ENCODE assay signal across 27 mouse cellular contexts in the genomic region with DNA sequence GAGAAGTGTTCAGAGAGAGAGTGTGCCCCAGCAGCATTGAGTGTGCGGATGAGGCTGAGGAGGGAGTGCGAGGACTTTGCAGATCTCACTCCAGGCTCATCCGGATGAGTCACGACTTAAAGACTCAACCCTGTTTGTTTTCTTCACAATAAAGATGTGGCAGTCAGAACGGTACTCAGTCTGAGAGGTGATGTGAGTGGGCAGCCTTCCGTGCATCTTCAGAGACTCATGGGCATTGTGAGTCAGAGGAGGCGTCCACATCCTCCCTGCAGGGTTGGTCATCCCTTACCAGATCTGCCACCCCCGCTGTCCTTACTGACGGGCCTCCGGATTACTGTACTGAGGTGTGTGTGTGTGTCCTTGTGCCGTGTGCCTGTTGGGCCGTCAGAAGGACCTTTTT. TPM values are rescaled to one million over a fixed set of nuclear protein-coding genes. Genes with fewer than 3 reads are reported as not detected.
DNase-seq lines count a peak whose midpoint lies in the region; ATAC-seq and TF ChIP-seq lines count a peak whose summit lies in the region.
"Had no signal": no experiment of that assay in that cellular context is flagged by ENCODE, and none has a peak within 500 bp of the region (broad histone marks: within the 10 kb centered on the region; RNA-seq: fewer than 3 reads in every experiment).

No protein-coding gene starts in this region.

- H3K4me3 ChIP-seq in lung, postnatal 0 days (ENCODE audit: low read depth, low read length), result no peak overlapping the region
- H3K4me3 ChIP-seq in C2C12 (ENCODE audit: insufficient read depth, poor library complexity, severe bottlenecking), result no peak overlapping the region
- H3K4me3 ChIP-seq in hindbrain, embryonic 14.5 days (replicated peaks; ENCODE audit: low read length), result no peak overlapping the region
- H3K4me3 ChIP-seq: embryonic facial prominence, embryonic 15.5 days; limb, embryonic 15.5 days; lung, embryonic 15.5 days; neural tube, embryonic 15.5 days had no signal

- peaks cover 4% of the 10 kb centered on the region; the same call in 1 of the 2 replicates for H3K36me3 ChIP-seq in lung, postnatal 0 days (ENCODE audit: insufficient read depth, low read length)
- peaks cover 12% of the 10 kb centered on the region for H3K36me3 ChIP-seq in C2C12 (ENCODE audit: control insufficient read depth, insufficient read depth)
- peaks cover 20% of the 10 kb centered on the region; the same call in 1 of the 2 replicates for H3K36me3 ChIP-seq in hindbrain, embryonic 14.5 days (replicated peaks; ENCODE audit: control insufficient read depth, insufficient read depth)
- H3K36me3 ChIP-seq: lung, embryonic 15.5 days had no signal

- H3K27ac ChIP-seq in lung, postnatal 0 days (ENCODE audit: low read length), result no peak overlapping the region
- no peak overlapping the region for H3K27ac ChIP-seq in hindbrain, embryonic 14.5 days
- H3K27ac ChIP-seq: embryonic facial prominence, embryonic 15.5 days; limb, embryonic 15.5 days; liver, embryonic 14.5 days; lung, embryonic 15.5 days; macrophage; neural tube, embryonic 15.5 days had no signal

- peak; percentile 30; the same call in 1 of the 2 replicates for ATAC-seq in lung, postnatal 0 days
- ATAC-seq in activated CD4-positive, CD25-positive, alpha-beta regulatory T cell, adult 4 months, result peak; percentile 81
- no peak; the same call in 1 of the 2 replicates for ATAC-seq in hindbrain, embryonic 14.5 days (ENCODE audit: low FRiP score)
- ATAC-seq: forebrain, embryonic 14.5 days had no signal

- no peaks in the 10 kb centered on the region for H3K79me3 ChIP-seq in C2C12 (ENCODE audit: low read depth)

- no peak for TF ChIP-seq CTCF in lung, postnatal 0 days (IDR thresholded peaks at IDR 0.05)
- TF ChIP-seq CTCF in C2C12 (IDR thresholded peaks at IDR 0.05; ENCODE audit: control insufficient read depth, insufficient read depth, insufficient read length), result no peak

- 83% methylated on average over 12 of the region's 12 CpGs for WGBS in lung, postnatal 0 days
- WGBS in hindbrain, embryonic 14.5 days, result 90% methylated on average over 12 of the region's 12 CpGs

- no peaks in the 10 kb centered on the region for H3K4me1 ChIP-seq in lung, postnatal 0 days (ENCODE audit: insufficient read depth, low read depth, low read length)
- 0 out of 2 replicates have a peak, but pooled peaks cover 4% of the 10 kb centered on the region for H3K4me1 ChIP-seq in hindbrain, embryonic 14.5 days (replicated peaks; ENCODE audit: control insufficient read depth, insufficient read depth, low read length)
- H3K4me1 ChIP-seq: embryonic facial prominence, embryonic 15.5 days; lung, embryonic 15.5 days had no signal

- H3K9ac ChIP-seq in lung, postnatal 0 days (replicated peaks; ENCODE audit: low read depth), result no peak overlapping the region
- H3K9ac ChIP-seq in hindbrain, embryonic 14.5 days, result no peak overlapping the region
- H3K9ac ChIP-seq: embryonic facial prominence, embryonic 15.5 days; limb, embryonic 15.5 days; liver, embryonic 14.5 days; lung, embryonic 15.5 days; neural tube, embryonic 15.5 days had no signal

- no peak for TF ChIP-seq EP300 in lung, postnatal 0 days (IDR thresholded peaks at IDR 0.05)

- no peak overlapping the region for H3K4me2 ChIP-seq in lung, postnatal 0 days (replicated peaks; ENCODE audit: low read depth, low read length)
- no peak overlapping the region for H3K4me2 ChIP-seq in hindbrain, embryonic 14.5 days (replicated peaks)
- H3K4me2 ChIP-seq: embryonic facial prominence, embryonic 15.5 days; heart, embryonic 11.5 days; limb, embryonic 15.5 days; lung, embryonic 15.5 days; neural tube, embryonic 15.5 days had no signal

- peak overlapping the region; percentile 33 for H3ac ChIP-seq in C2C12 (ENCODE audit: control insufficient read depth, insufficient read length, low read depth)

- no peaks in the 10 kb centered on the region for H3K79me2 ChIP-seq in C2C12 (ENCODE audit: control insufficient read depth, insufficient read depth)

- DNase-seq in adrenal gland, adult 2 months, result peak; percentile 33
- DNase-seq in adrenal gland, postnatal 10 days, result no peak
- DNase-seq in lung, postnatal 0 days (ENCODE audit: low spot score), result no peak
- no peak for DNase-seq in lung, postnatal 25 days (ENCODE audit: low spot score)
- no peak for DNase-seq in hindbrain, embryonic 14.5 days (ENCODE audit: low spot score)
- no peak for DNase-seq in cerebellum, adult 18-20 months
- DNase-seq: cerebellum, adult 9-10 months; gastrocnemius, postnatal 10 days; kidney, adult 18-20 months; right cerebral cortex, postnatal 25 days; thymus, postnatal 25 days had no signal

- H3K9me3 ChIP-seq in lung, postnatal 0 days (ENCODE audit: low read length), result no peaks in the 10 kb centered on the region
- H3K9me3 ChIP-seq in hindbrain, embryonic 14.5 days (ENCODE audit: control insufficient read depth, low read length), result no peaks in the 10 kb centered on the region
- H3K9me3 ChIP-seq: embryonic facial prominence, embryonic 15.5 days; limb, embryonic 15.5 days; lung, embryonic 15.5 days; neural tube, embryonic 15.5 days had no signal

- H3K27me3 ChIP-seq in lung, postnatal 0 days (replicated peaks; ENCODE audit: insufficient read depth, low read length), result no peaks in the 10 kb centered on the region
- no peaks in the 10 kb centered on the region for H3K27me3 ChIP-seq in C2C12 (ENCODE audit: control insufficient read depth, insufficient read depth, insufficient read length)
- H3K27me3 ChIP-seq in hindbrain, embryonic 14.5 days (ENCODE audit: control insufficient read depth, insufficient read depth, low read length), result no peaks in the 10 kb centered on the region
- H3K27me3 ChIP-seq: embryonic facial prominence, embryonic 15.5 days; limb, embryonic 15.5 days; lung, embryonic 15.5 days; neural tube, embryonic 15.5 days had no signal

TF ChIP-seq in C2C12, 6 proteins besides CTCF, POLR2A, EP300 and RAD21:
- TF ChIP-seq MYOG (IDR thresholded peaks at IDR 0.05; ENCODE audit: control insufficient read depth, extremely low read depth, insufficient read length) (no peak), MAX (IDR thresholded peaks at IDR 0.05) (peak; percentile 18), MYOD1 (IDR thresholded peaks at IDR 0.05; ENCODE audit: control insufficient read depth, insufficient read length, low read depth) (no peak), CEBPB (IDR thresholded peaks at IDR 0.05; ENCODE audit: low read depth) (no peak), FOSL1 (IDR thresholded peaks at IDR 0.05; ENCODE audit: insufficient read depth, low read length, poor library complexity, severe bottlenecking) (peak; percentile 23), USF1 (IDR thresholded peaks at IDR 0.05; ENCODE audit: low read depth) (no peak)

RNA-seq across cellular contexts. Expression of a gene that starts 28.9 kb away (rescaled TPM):
- under 1 TPM in 1 of 2 experiments, not detected in 1; 0.10 TPM for total RNA-seq in adrenal gland, adult 2 months (2021)
- polyA plus RNA-seq in adrenal gland, adult 2 months (2012; rRNA removed), result 0.06 TPM in 1 of 2 replicates, not detected in the other
- under 1 TPM; 0.39 to 0.51 TPM for total RNA-seq in adrenal gland, postnatal 10 days (2021)
- 0.08 TPM in 1 of 2 replicates, not detected in the other for polyA plus RNA-seq in lung, postnatal 0 days (2015; fragmentation: Nextera tagmentation; extraction: Ambion mirVana)
- polyA plus RNA-seq in C2C12 (2012; fragmentation: generic; extraction: Trizol), result not detected
- not detected for polyA plus RNA-seq in activated CD4-positive, CD25-positive, alpha-beta regulatory T cell, adult 4 months (2017; shearing (Covaris generic))
- 23.0 and 25.1 TPM in 2 replicates for polyA plus RNA-seq in hindbrain, embryonic 14.5 days (2014; fragmentation: Nextera tagmentation; extraction: Ambion mirVana)
- total RNA-seq: common myeloid progenitor, adult 5-6 weeks; granulocyte monocyte progenitor cell, adult 5-6 weeks; MEL had no signal
- polyA plus RNA-seq: heart, embryonic 11.5 days; heart, postnatal 0 days; large intestine, adult 2 months; liver, embryonic 14.5 days; lung, embryonic 15.5 days; macrophage; stomach, embryonic 14.5 days had no signal

Comparison
In these comparisons a context has a peak if more than half of its experiments do, and no peak if none do; other contexts are left out.
1. RNA of a gene that starts 28.9 kb away (polyA plus RNA-seq): 23.0 to 25.1 TPM in hindbrain, embryonic 14.5 days; 0.08 TPM in lung, postnatal 0 days, 0.06 TPM in adrenal gland, adult 2 months, not detected in C2C12 (single experiment) and not detected in activated CD4-positive, CD25-positive, alpha-beta regulatory T cell, adult 4 months; every median in the first group is over 10 times any median in the second.